Mouse (Mus musculus) CH12.LX (cell line): ENCODE measurements around the gene Artn. TPM values are rescaled to one million over a fixed set of nuclear protein-coding genes. Genes with fewer than 3 reads are reported as not detected.

ENCODE experiments used
- DNase-seq: peaks from one replicate; pipeline ENCODE4 v3.0.0-alpha.2; 2013; ENCODE audit errors: extremely low read depth
- H3K27ac ChIP-seq: 2 replicates; pipeline ENCODE4 v1.5.1; 2012; ENCODE audit warnings: low read depth, mild to moderate bottlenecking, control low read depth, moderate library complexity; ENCODE audit not compliant: insufficient read depth
- H3K27me3 ChIP-seq: replicated peaks from 2 replicates; pipeline ENCODE3; 2012; ENCODE audit warnings: inconsistent platforms
- H3K36me3 ChIP-seq, 2 experiments: replicated peaks in 1 of 2; 2 replicates each; pipeline versions ENCODE3 to v1.6.1; 2012; ENCODE audit warnings: inconsistent platforms in 1 of 2, low read length in 1 of 2, mild to moderate bottlenecking in 1 of 2, mixed read lengths in 1 of 2, moderate library complexity in 1 of 2; ENCODE audit not compliant: control insufficient read depth in 1 of 2, insufficient read depth in 1 of 2
- H3K4me1 ChIP-seq, 2 experiments: 2 replicates each; pipeline ENCODE4 v1.6.1; 2012; ENCODE audit warnings: inconsistent platforms in 1 of 2, moderate library complexity in 1 of 2; ENCODE audit not compliant: insufficient read depth in 2 of 2, control insufficient read depth in 1 of 2
- H3K4me2 ChIP-seq: 2 replicates; pipeline ENCODE4 v1.6.1; 2012; ENCODE audit warnings: low read depth, mild to moderate bottlenecking, control low read depth; ENCODE audit not compliant: poor library complexity, insufficient read depth, severe bottlenecking
- H3K4me3 ChIP-seq, 3 experiments: fragments of 150-350 bp in 1 of 3; sonication (generic) in 1 of 3; replicated peaks in 1 of 3; 2 replicates each; pipeline versions ENCODE3 to v1.5.1; 2011 to 2012; ENCODE audit warnings: low read depth in 2 of 3, low read length in 2 of 3, mild to moderate bottlenecking in 2 of 3, moderate library complexity in 2 of 3, control low read depth in 1 of 3, improper control_type of control experiment in 1 of 3, inconsistent platforms in 1 of 3, mixed read lengths in 1 of 3; ENCODE audit not compliant: poor library complexity in 1 of 3
- H3K79me2 ChIP-seq: replicated peaks from 2 replicates; pipeline ENCODE4 v1.6.1; 2012; ENCODE audit warnings: mild to moderate bottlenecking, moderate library complexity; ENCODE audit not compliant: control insufficient read depth, poor library complexity, insufficient read depth, severe bottlenecking; ENCODE audit errors: extremely low read depth
- H3K9ac ChIP-seq: 2 replicates; pipeline ENCODE4 v1.6.1; 2012; ENCODE audit warnings: low read depth, mild to moderate bottlenecking, control low read depth, moderate library complexity; ENCODE audit not compliant: insufficient read depth
- H3K9me3 ChIP-seq: replicated peaks from 2 replicates; pipeline ENCODE3; 2012; ENCODE audit warnings: low read length, inconsistent platforms, mixed read lengths
- CTCF ChIP-seq, 2 experiments: IDR thresholded peaks in 1 of 2; conservative IDR thresholded peaks in 1 of 2; 2 replicates each; pipeline ENCODE4 v1.5.1; 2011 to 2012; ENCODE audit warnings: low read depth in 2 of 2, low read length in 2 of 2, improper control_type of control experiment in 1 of 2, inconsistent platforms in 1 of 2, mild to moderate bottlenecking in 1 of 2, moderate library complexity in 1 of 2
- ELF1 ChIP-seq: IDR thresholded peaks from 2 replicates; pipeline ENCODE4 v1.6.1; 2014; ENCODE audit warnings: low read depth, mild to moderate bottlenecking, inconsistent platforms, low read length, improper control_type of control experiment
- JUND ChIP-seq: conservative IDR thresholded peaks from 2 replicates; pipeline ENCODE4 v1.6.1; 2011; ENCODE audit warnings: low read depth, low read length, improper control_type of control experiment
- MAFK ChIP-seq: IDR thresholded peaks from 2 replicates; pipeline ENCODE4 v1.6.1; 2011; ENCODE audit warnings: low read length, improper control_type of control experiment; ENCODE audit not compliant: insufficient replicate concordance
- MYC ChIP-seq: IDR thresholded peaks from 2 replicates; pipeline ENCODE4 v1.6.1; 2011; ENCODE audit warnings: low read depth, mild to moderate bottlenecking, improper control_type of control experiment, low read length
- NELFE ChIP-seq: IDR thresholded peaks from 2 replicates; pipeline ENCODE4 v1.6.1; 2011; ENCODE audit warnings: low read depth, low read length, improper control_type of control experiment
- NRF1 ChIP-seq: IDR thresholded peaks from 2 replicates; pipeline ENCODE4 v1.6.1; 2014; ENCODE audit warnings: low read depth, mild to moderate bottlenecking, inconsistent platforms, low read length, improper control_type of control experiment, moderate library complexity
- POLR2A ChIP-seq: IDR thresholded peaks from 2 replicates; pipeline ENCODE4 v1.6.1; 2011; ENCODE audit warnings: low read depth, mild to moderate bottlenecking, improper control_type of control experiment, low read length
- POLR2AphosphoS2 ChIP-seq: IDR thresholded peaks from 2 replicates; pipeline ENCODE4 v1.6.1; 2011; ENCODE audit warnings: low read depth, low read length, improper control_type of control experiment
- RAD21 ChIP-seq: IDR thresholded peaks from 2 replicates; pipeline ENCODE4 v1.6.1; 2011; ENCODE audit warnings: low read depth, mild to moderate bottlenecking, low read length, improper control_type of control experiment, moderate library complexity
- RCOR1 ChIP-seq: conservative IDR thresholded peaks from 2 replicates; pipeline ENCODE4 v1.6.1; 2012; ENCODE audit warnings: low read depth, mild to moderate bottlenecking, inconsistent platforms, low read length, improper control_type of control experiment
- SIN3A ChIP-seq: IDR thresholded peaks from 2 replicates; pipeline ENCODE4 v1.6.1; 2012; ENCODE audit warnings: low read length, improper control_type of control experiment, inconsistent platforms
- SMC3 ChIP-seq: IDR thresholded peaks from 2 replicates; pipeline ENCODE4 v1.6.1; 2011; ENCODE audit warnings: low read depth, low read length, improper control_type of control experiment
- UBTF ChIP-seq: IDR thresholded peaks from 2 replicates; pipeline ENCODE4 v1.6.1; 2012; ENCODE audit warnings: low read depth, mild to moderate bottlenecking, inconsistent platforms, low read length, improper control_type of control experiment, moderate library complexity
- ZMIZ1 ChIP-seq: IDR thresholded peaks from 2 replicates; pipeline ENCODE4 v1.6.1; 2012; ENCODE audit warnings: low read depth, mild to moderate bottlenecking, inconsistent platforms, low read length, improper control_type of control experiment
- dilution Hi-C: fragments of 300-500 bp; cut with MboI; formaldehyde crosslinking; loops from 2 replicates; pipeline ENCODE4 v1.14.3; 2020; ENCODE audit warnings: low sequenced_read_pairs; ENCODE audit not compliant: extremely low pct_unique_long_range_greater_than_20kb, extremely low pct_ligation_motif_present
- in situ Hi-C: fragments of 300-500 bp; cut with MboI; formaldehyde crosslinking; loops from 3 replicates; pipeline ENCODE4 v1.14.3; 2019; ENCODE audit warnings: low sequenced_read_pairs, low pct_ligation_motif_present, low pct_unique_long_range_greater_than_20kb, mixed read lengths
- polyA plus RNA-seq: library from polyadenylated mRNA; unstranded; fragments of >175 nt; gene quantifications from 2 replicates; pipeline ENCODE4 v1.2.1, GENCODE M21; 2012; ENCODE audit warnings: low read depth; ENCODE audit not compliant: insufficient read length
- total RNA-seq, 2 experiments: library from RNA; depleted of rRNA; stranded (reverse); fragments of 300-350 nt in 1 of 2; fragments of >200 nt in 1 of 2; gene quantifications; 2 replicates each; pipeline ENCODE4 v1.2.3; 2012 to 2014

Artn gene
- total and polyA plus RNA-seq, 3 experiments = not detected

DNA sequence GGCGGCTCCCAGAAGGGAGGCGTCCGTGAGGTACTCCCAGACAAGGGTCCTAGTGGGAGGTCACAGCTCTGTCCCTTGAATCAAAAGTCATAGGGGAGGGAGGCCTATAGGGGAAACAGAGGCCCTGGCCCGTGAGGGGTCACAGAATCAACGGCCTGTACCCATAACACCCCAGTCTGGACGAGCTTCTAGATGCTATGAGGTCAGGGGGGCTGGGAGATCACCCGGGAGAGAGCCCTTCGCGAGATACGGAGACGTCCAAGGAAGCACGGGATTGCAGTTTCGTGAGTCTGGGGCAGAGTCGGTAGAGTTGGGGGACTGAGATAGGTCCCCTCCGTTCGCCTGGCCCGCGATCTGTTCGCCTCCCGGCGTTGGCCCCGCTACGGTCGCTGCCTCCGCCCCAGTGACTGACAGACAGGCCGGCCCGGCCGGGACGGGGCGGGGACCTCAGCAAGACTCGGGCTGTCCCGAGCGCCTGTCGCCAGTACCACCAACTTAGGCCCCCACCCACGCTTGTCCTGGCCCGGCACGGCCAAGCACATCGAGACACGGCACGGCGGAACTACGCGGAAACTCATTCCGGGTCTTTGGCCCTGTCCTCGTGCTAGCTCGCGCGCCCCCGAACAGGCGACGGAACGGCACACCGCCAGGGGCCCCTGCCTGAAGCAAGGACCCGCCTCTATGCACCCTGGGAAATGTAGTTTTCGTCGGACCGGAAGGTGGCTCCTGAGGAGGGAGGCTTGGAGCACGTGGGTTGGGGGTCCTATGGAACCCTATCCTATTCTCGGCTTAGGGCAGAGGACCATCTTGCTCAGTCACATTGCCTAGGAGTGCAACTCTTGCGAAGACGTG lies 14.7 kb downstream of the Artn start, which contains the start of gene Ipo13 (continued):
- TF ChIP-seq JUND = no peak

DNA sequence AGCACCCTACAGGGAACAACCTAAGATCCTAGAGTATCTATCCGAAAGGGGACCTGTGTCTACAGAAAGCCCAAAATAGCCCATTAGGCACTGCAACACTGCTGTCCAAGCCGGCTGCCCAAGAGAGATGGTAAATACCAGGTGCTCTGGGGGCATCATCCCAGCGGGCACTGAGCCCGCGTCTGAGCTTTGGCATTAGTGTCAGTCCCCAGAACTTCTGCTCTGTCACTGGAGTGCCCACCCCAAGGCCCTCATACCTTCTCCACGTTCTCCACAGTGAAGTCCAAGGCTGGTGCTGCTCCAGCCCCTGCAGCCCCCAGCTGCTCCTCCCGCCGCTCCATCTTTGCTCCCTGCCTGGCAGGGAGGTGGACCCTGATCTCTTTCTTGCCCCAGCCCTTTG lies 15.5 kb downstream of the Artn start:
- Histone ChIP-seq H3K4me3 (peak overlapping the region; percentile 84 to 96 (median 86)), H3K27me3 (no peaks in the 10 kb centered on the region), H3K36me3 (peaks cover 13 to 44% of the 10 kb centered on the region in 2 experiments), H3K9me3 (no peaks in the 10 kb centered on the region), H3K4me1 (peaks cover 6 to 60% of the 10 kb centered on the region in 2 experiments; a peak in 3 of 4 replicates), H3K27ac (no peak overlapping the region), H3K9ac (peak overlapping the region; percentile 82), H3K4me2 (peak overlapping the region; percentile 89), H3K79me2 (peaks cover 12% of the 10 kb centered on the region; the same call in 1 of the 2 replicates)
- dilution Hi-C loops = no loop called here
- DNase-seq = no peak
- TF ChIP-seq NELFE (no peak), RAD21 (no peak), UBTF (no peak), POLR2AphosphoS2 (no peak), MAFK (no peak), MYC (no peak), SMC3 (no peak), SIN3A (no peak), ELF1 (no peak), ZMIZ1 (no peak), NRF1 (no peak)
- in situ Hi-C loops = loop anchor here (10.0 kb wide), 1 partner anchor 151 kb away; no protein-coding TSS in a partner anchor

DNA sequence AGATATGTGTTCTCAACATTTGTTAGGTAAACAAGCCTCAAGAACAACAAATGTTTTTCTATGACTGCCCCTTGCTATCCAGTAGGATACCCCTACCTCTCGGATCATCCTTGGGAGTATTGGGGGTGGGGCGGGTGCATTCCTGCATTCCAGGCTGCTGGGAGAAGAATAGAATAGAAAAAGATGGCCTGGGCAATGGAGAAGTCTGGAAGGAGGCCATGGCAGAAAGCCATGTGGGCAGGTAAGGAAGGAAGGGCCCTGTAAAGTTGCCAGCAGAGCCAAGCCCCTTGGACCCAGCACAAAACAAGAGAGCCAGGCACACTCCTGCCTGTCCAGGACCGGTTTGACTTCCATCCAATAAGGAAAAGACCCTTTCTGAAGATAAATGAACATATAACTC lies 16.1 kb downstream of the Artn start:
- H3K4me1 ChIP-seq = peaks cover 6 to 58% of the 10 kb centered on the region in 2 experiments; a peak in 3 of 4 replicates

More for the DNA sequence above, 16.1 kb downstream of the Artn start:
- H3K9me3 ChIP-seq = no peaks in the 10 kb centered on the region
- in situ Hi-C loops = loop anchor here (10.0 kb wide), 1 partner anchor 151 kb away; no protein-coding TSS in a partner anchor
- H3K4me3 ChIP-seq = peak overlapping the region in 1 of 3 experiments; percentile 84
- no peak overlapping the region for H3K27ac ChIP-seq
- peaks cover 13 to 49% of the 10 kb centered on the region in 2 experiments for H3K36me3 ChIP-seq
- peaks cover 12% of the 10 kb centered on the region; the same call in 1 of the 2 replicates for H3K79me2 ChIP-seq
- dilution Hi-C loops = no loop called here
- TF ChIP-seq JUND (no peak), CTCF (conservative IDR thresholded peaks at IDR 0.05 in 1 of 2, IDR thresholded peaks at IDR 0.05 in 1 of 2; ENCODE audit: low read depth in 2 of 2, low read length in 2 of 2) (no peak), POLR2A (no peak), POLR2AphosphoS2 (no peak), UBTF (no peak), RCOR1 (no peak)
- H3K9ac ChIP-seq = peak overlapping the region; percentile 82
- peak overlapping the region; percentile 89; the same call in 1 of the 2 replicates for H3K4me2 ChIP-seq
- no peaks in the 10 kb centered on the region for H3K27me3 ChIP-seq
- no peak for DNase-seq
